Mouse (Mus musculus): ENCODE measurements around the gene Relt. TPM values are rescaled to one million over a fixed set of nuclear protein-coding genes. Genes with fewer than 3 reads are reported as not detected.

The Relt gene
- polyA plus RNA-seq, 1 experiment from 2014 or later = 4.3 TPM

DNA sequence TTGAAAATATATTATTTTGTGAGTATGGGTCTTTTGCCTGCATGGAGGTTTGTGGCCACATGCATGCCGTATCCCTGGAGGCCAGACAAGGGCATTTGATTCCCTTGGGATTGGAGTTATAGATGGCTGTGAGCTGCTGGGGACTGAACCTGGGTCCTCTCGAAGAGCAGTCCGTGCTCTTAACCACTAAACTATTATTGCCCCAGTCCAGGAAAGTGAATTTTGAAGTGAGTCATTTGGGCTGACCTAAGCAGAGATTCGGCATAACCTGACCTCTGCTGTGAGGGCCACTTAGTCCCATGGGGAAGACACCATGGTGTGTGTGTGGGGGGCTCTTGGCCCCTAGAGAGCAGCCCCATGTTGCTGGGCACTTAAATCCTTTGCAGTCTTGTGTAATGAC lies 8.1 kb upstream of the Relt start:
- WGBS = 95% methylated on average over 4 of the region's 4 CpGs
- no peak for ATAC-seq (replicated peaks)
- no peak overlapping the region for H3K9ac ChIP-seq (replicated peaks)
- H3K4me3 ChIP-seq = no peak overlapping the region
- H3K4me2 ChIP-seq (replicated peaks) = no peak overlapping the region
- no peaks in the 10 kb centered on the region for H3K9me3 ChIP-seq
- no peaks in the 10 kb centered on the region for H3K4me1 ChIP-seq
- H3K27ac ChIP-seq (replicated peaks) = no peak overlapping the region
- H3K36me3 ChIP-seq = peaks cover 26% of the 10 kb centered on the region
- H3K27me3 ChIP-seq = no peaks in the 10 kb centered on the region

- Histone ChIP-seq H3K4me1 (no peaks in the 10 kb centered on the region), H3K4me2 (replicated peaks) (no peak overlapping the region), H3K9ac (replicated peaks) (no peak overlapping the region), H3K36me3 (peaks cover 22% of the 10 kb centered on the region), H3K4me3 (no peak overlapping the region), H3K27me3 (no peaks in the 10 kb centered on the region), H3K27ac (replicated peaks) (no peak overlapping the region), H3K9me3 (no peaks in the 10 kb centered on the region)
- WGBS = 86% methylated on average over 8 of the region's 8 CpGs
- ATAC-seq (replicated peaks) = no peak
Observed at GRCm38 (mm10) chr7:100869877-100870629, 6.8 kb upstream of the Relt start.

GRCm38 (mm10) chr7:100868551-100868950 lies 5.3 kb upstream of the Relt start:
- no peak overlapping the region for H3K4me2 ChIP-seq (replicated peaks)
- no peak for ATAC-seq (replicated peaks)
- 80% methylated on average over 4 of the region's 4 CpGs for whole genome bisulfite sequencing

GRCm38 (mm10) chr7:100867561-100867960 lies 4.3 kb upstream of the Relt start:
- Histone ChIP-seq H3K27me3 (no peaks in the 10 kb centered on the region), H3K27ac (replicated peaks) (no peak overlapping the region), H3K9me3 (no peaks in the 10 kb centered on the region), H3K9ac (replicated peaks) (no peak overlapping the region), H3K4me3 (no peak overlapping the region), H3K4me1 (peaks cover 2% of the 10 kb centered on the region), H3K4me2 (replicated peaks) (no peak overlapping the region), H3K36me3 (peaks cover 5% of the 10 kb centered on the region; the same call in 1 of the 2 replicates)
- ATAC-seq (replicated peaks) = no peak
- WGBS = 63% methylated on average over 2 of the region's 2 CpGs

More at GRCm38 (mm10) chr7:100868551-100868950, 5.3 kb upstream of the Relt start:
- H3K36me3 ChIP-seq = peaks cover 13% of the 10 kb centered on the region
- no peak overlapping the region for H3K4me3 ChIP-seq
- no peak overlapping the region for H3K9ac ChIP-seq (replicated peaks)
- no peaks in the 10 kb centered on the region for H3K27me3 ChIP-seq
- H3K4me1 ChIP-seq = no peaks in the 10 kb centered on the region
- no peaks in the 10 kb centered on the region for H3K9me3 ChIP-seq
- H3K27ac ChIP-seq (replicated peaks) = no peak overlapping the region

- Histone ChIP-seq H3K4me2 (replicated peaks) (no peak overlapping the region), H3K4me3 (no peak overlapping the region), H3K9me3 (no peaks in the 10 kb centered on the region), H3K36me3 (peaks cover 2% of the 10 kb centered on the region; the same call in 1 of the 2 replicates), H3K4me1 (peaks cover 9% of the 10 kb centered on the region), H3K27ac (replicated peaks) (no peak overlapping the region), H3K9ac (replicated peaks) (no peak overlapping the region), H3K27me3 (no peaks in the 10 kb centered on the region)
- no peak for ATAC-seq (replicated peaks)
- WGBS = 6% methylated on average over 3 of the region's 3 CpGs
Observed at GRCm38 (mm10) chr7:100866675-100867074, 3.4 kb upstream of the Relt start.

GRCm38 (mm10) chr7:100862353-100862752 lies 893 bp downstream of the Relt start:
- Histone ChIP-seq H3K4me1 (peaks cover 11% of the 10 kb centered on the region), H3K4me2 (replicated peaks) (peak overlapping the region; percentile 98), H3K9me3 (no peaks in the 10 kb centered on the region), H3K9ac (replicated peaks) (peak overlapping the region; percentile 89), H3K27me3 (no peaks in the 10 kb centered on the region), H3K27ac (replicated peaks) (no peak overlapping the region), H3K36me3 (no peaks in the 10 kb centered on the region), H3K4me3 (peak overlapping the region; percentile 91)
- no peak for ATAC-seq (replicated peaks)
- WGBS = 12% methylated on average over 4 of the region's 4 CpGs

- Histone ChIP-seq H3K9ac (replicated peaks) (no peak overlapping the region), H3K27me3 (no peaks in the 10 kb centered on the region), H3K4me2 (replicated peaks) (no peak overlapping the region), H3K9me3 (no peaks in the 10 kb centered on the region), H3K4me3 (no peak overlapping the region), H3K4me1 (peaks cover 11% of the 10 kb centered on the region), H3K36me3 (no peaks in the 10 kb centered on the region), H3K27ac (replicated peaks) (no peak overlapping the region)
- ATAC-seq (replicated peaks) = no peak
- 88% methylated on average over 5 of the region's 5 CpGs for WGBS
Observed at GRCm38 (mm10) chr7:100861209-100861608, 2.0 kb downstream of the Relt start.

DNA sequence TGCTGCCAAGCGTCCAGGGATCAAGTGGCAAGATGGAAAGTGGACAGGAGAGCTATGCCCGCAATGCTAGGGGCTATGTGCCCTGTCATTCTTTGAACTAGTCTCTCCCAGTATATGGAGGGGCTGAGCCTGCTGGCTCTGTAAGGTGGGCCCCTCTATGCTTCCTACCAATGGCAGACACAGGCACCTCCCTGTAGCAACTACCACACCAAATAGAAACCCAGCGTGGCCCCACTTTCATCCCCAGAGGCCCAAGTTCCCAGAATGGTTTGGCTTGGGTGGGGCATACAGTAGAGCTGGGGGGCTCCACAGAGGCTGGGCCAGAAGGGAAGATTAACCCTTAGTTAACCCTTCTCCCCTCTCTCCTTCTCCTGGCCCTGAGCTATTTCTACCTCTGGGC lies 2.8 kb downstream of the Relt start:
- no peak overlapping the region for H3K4me3 ChIP-seq
- WGBS = 87% methylated on average over 3 of the region's 3 CpGs
- H3K4me2 ChIP-seq (replicated peaks) = no peak overlapping the region
- peaks cover 16% of the 10 kb centered on the region for H3K4me1 ChIP-seq
- ATAC-seq (replicated peaks) = no peak
- no peaks in the 10 kb centered on the region for H3K27me3 ChIP-seq
- H3K27ac ChIP-seq (replicated peaks) = no peak overlapping the region
- no peak overlapping the region for H3K9ac ChIP-seq (replicated peaks)
- no peaks in the 10 kb centered on the region for H3K36me3 ChIP-seq
- H3K9me3 ChIP-seq = no peaks in the 10 kb centered on the region

GRCm38 (mm10) chr7:100855795-100856573 lies 7.3 kb downstream of the Relt start:
- no peak overlapping the region for H3K4me3 ChIP-seq
- no peaks in the 10 kb centered on the region for H3K27me3 ChIP-seq
- WGBS = 79% methylated on average over 5 of the region's 5 CpGs
- H3K9me3 ChIP-seq = no peaks in the 10 kb centered on the region
- H3K4me2 ChIP-seq (replicated peaks) = no peak overlapping the region
- H3K36me3 ChIP-seq = no peaks in the 10 kb centered on the region
- peaks cover 39% of the 10 kb centered on the region for H3K4me1 ChIP-seq
- ATAC-seq (replicated peaks) = no peak
- no peak overlapping the region for H3K9ac ChIP-seq (replicated peaks)
- no peak overlapping the region for H3K27ac ChIP-seq (replicated peaks)

- Histone ChIP-seq H3K36me3 (no peaks in the 10 kb centered on the region), H3K9ac (replicated peaks) (no peak overlapping the region), H3K9me3 (no peaks in the 10 kb centered on the region), H3K27ac (replicated peaks) (no peak overlapping the region), H3K4me1 (peaks cover 42% of the 10 kb centered on the region), H3K4me2 (replicated peaks) (no peak overlapping the region), H3K4me3 (no peak overlapping the region), H3K27me3 (no peaks in the 10 kb centered on the region)
- WGBS = 40% methylated on average over 4 of the region's 4 CpGs
- ATAC-seq (replicated peaks) = no peak
Observed at GRCm38 (mm10) chr7:100855300-100855699, 7.9 kb downstream of the Relt start.

DNA sequence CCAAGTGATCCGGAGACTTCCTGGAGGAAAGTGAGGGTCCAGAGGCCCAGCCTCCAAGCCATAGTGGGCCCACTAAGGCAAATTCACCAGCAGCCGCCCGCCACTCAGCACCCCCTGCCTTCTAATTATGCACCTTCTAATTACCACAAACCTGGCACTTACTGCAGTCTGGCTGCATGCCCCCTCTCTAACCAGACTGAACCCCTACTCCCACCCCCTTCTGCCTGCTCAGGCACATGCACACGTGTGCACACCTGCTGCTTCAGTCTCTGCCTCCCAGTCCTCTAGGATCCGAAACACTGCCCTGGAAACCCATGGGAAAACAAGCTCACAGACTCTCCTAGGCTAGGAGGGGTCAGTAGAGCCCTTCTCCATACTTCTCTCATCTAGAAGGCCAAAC lies 8.4 kb downstream of the Relt start:
- H3K4me1 ChIP-seq = peaks cover 42% of the 10 kb centered on the region
- 29% methylated on average over 5 of the region's 5 CpGs for WGBS
- H3K27ac ChIP-seq (replicated peaks) = no peak overlapping the region
- no peak overlapping the region for H3K9ac ChIP-seq (replicated peaks)
- no peaks in the 10 kb centered on the region for H3K36me3 ChIP-seq
- ATAC-seq (replicated peaks) = peak; percentile 63
- H3K4me3 ChIP-seq = no peak overlapping the region
- no peaks in the 10 kb centered on the region for H3K9me3 ChIP-seq
- no peak overlapping the region for H3K4me2 ChIP-seq (replicated peaks)
- no peaks in the 10 kb centered on the region for H3K27me3 ChIP-seq

- no peak overlapping the region for H3K27ac ChIP-seq (replicated peaks)
- H3K9me3 ChIP-seq = no peaks in the 10 kb centered on the region
- H3K27me3 ChIP-seq = no peaks in the 10 kb centered on the region
- H3K4me2 ChIP-seq (replicated peaks) = no peak overlapping the region
- no peak overlapping the region for H3K4me3 ChIP-seq
- ATAC-seq (replicated peaks) = no peak
- H3K9ac ChIP-seq (replicated peaks) = no peak overlapping the region
- peaks cover 42% of the 10 kb centered on the region for H3K4me1 ChIP-seq
- 58% methylated on average over 6 of the region's 6 CpGs for WGBS
- H3K36me3 ChIP-seq = no peaks in the 10 kb centered on the region
Observed at GRCm38 (mm10) chr7:100854137-100854814, 9.0 kb downstream of the Relt start.

All from forebrain, embryonic 15.5 days (tissue).